Mouse (Mus musculus): ENCODE results near the gene Spint1.

DNA sequence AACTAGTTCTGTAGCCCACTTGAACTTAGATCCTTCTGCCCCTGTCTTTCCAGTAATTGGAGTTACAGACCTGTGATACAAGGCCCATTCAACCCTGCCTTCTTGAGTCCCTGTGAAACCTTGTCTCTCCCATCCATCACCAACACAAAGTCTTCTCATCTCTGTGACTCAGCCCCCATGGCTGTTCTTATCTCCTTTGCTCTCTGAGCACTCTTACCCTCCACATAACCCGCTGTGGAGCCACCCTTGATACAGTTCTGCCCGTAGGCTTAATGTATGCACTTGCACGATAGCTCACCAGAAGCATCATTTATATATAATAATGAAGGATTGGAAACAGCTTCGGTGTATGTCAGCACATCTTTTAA lies 3.6 kb downstream of the Spint1 start:
- TF ChIP-seq CTCF (IDR thresholded peaks at IDR 0.05), result no peak
- TF ChIP-seq EP300 (IDR thresholded peaks at IDR 0.05), result no peak

Data from lung, postnatal 0 days (tissue).